Mouse (Mus musculus): Measurements from ENCODE around the gene Trim46.

DNA sequence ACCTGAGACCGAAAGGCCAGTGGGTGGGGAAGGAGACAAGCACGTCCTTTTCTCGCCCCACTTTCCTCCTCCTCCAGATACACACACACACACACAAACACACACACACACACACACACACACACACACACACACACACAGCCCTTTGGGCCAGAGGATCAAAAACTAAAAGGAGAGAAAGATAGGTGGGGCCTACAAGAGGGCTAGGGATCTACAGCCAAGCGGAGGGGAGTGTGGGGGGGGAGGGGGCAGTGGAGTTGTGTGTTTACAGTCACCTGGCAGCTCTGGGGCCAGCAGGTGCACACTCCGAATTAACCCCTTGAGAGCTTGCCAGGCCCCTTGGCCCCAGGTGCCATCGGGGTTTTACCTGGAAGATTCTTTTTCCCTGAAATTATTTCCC lies 13.5 kb downstream of the Trim46 start:
- TF ChIP-seq CTCF (IDR thresholded peaks at IDR 0.05; ENCODE audit: low read depth), result no peak
- no peak for TF ChIP-seq EP300 (IDR thresholded peaks at IDR 0.05; ENCODE audit: low read depth)

Data from heart, postnatal 0 days (tissue).